Mouse (Mus musculus): ENCODE data around the gene Man1c1.

The Man1c1 gene

GRCm38 (mm10) chr4:134703835-134704546, at the start of gene Man1c1:
Gene Man1c1, minus strand, starts transcription at chr4:134704290.
- CTCF ChIA-PET, result interaction anchor here (0.7 kb wide), 1 partner anchor 133 kb away, joined by 4 read pairs; no protein-coding TSS in a partner anchor

- CTCF ChIA-PET, result no interaction called here
These were observed 49.6 kb upstream of the Man1c1 start for GRCm38 (mm10) chr4:134753516-134754261.

GRCm38 (mm10) chr4:134752911-134753426, 48.9 kb upstream of the Man1c1 start:
- CTCF ChIA-PET, result interaction anchor here (1.0 kb wide), 1 partner anchor 16 kb away, joined by 3 read pairs; no protein-coding TSS in a partner anchor

GRCm38 (mm10) chr4:134751682-134752380, 47.7 kb upstream of the Man1c1 start:
- CTCF ChIA-PET, result interaction anchor here (1.0 kb wide), 1 partner anchor 17 kb away, joined by 3 read pairs; no protein-coding TSS in a partner anchor

GRCm38 (mm10) chr4:134750825-134751224, 46.7 kb upstream of the Man1c1 start:
- CTCF ChIA-PET, result interaction anchor here (0.7 kb wide), 1 partner anchor 182 kb away, joined by 7 read pairs; no protein-coding TSS in a partner anchor

GRCm38 (mm10) chr4:134750263-134750662, 46.2 kb upstream of the Man1c1 start:
- CTCF ChIA-PET, result interaction anchor here (0.7 to 0.8 kb wide), 2 partner anchors 17 to 182 kb away, joined by 3 to 7 read pairs; partner anchors contain the start of gene Ldlrap1

- CTCF ChIA-PET, result interaction anchor here (0.8 to 1.0 kb wide), 2 partner anchors 18 to 44 kb away, joined by 3 to 5 read pairs; partner anchors contain the start of gene Ldlrap1
These were observed 45.4 kb upstream of the Man1c1 start for GRCm38 (mm10) chr4:134749301-134750030.

- CTCF ChIA-PET, result interaction anchor here (0.6 kb wide), 1 partner anchor 16 kb away, joined by 3 read pairs; no protein-coding TSS in a partner anchor
These were observed 42.0 kb upstream of the Man1c1 start for GRCm38 (mm10) chr4:134745900-134746661.

- CTCF ChIA-PET, result interaction anchor here (0.6 kb wide), 2 partner anchors 21 to 133 kb away, joined by 4 to 8 read pairs; no protein-coding TSS in a partner anchor
These were observed 40.0 kb upstream of the Man1c1 start for GRCm38 (mm10) chr4:134743881-134744633.

- CTCF ChIA-PET, result interaction anchor here (0.5 kb wide), 1 partner anchor 211 kb away, joined by 3 read pairs; no protein-coding TSS in a partner anchor
These were observed 37.9 kb upstream of the Man1c1 start for GRCm38 (mm10) chr4:134741949-134742348.

- CTCF ChIA-PET, result no interaction called here
These were observed 36.1 kb upstream of the Man1c1 start for GRCm38 (mm10) chr4:134740186-134740585.

- CTCF ChIA-PET, result interaction anchor here (0.7 kb wide), 1 partner anchor 1381 kb away, joined by 18 read pairs; no protein-coding TSS in a partner anchor
These were observed 35.4 kb upstream of the Man1c1 start for GRCm38 (mm10) chr4:134739530-134739929.

- CTCF ChIA-PET, result interaction anchor here (0.6 kb wide), 1 partner anchor 618 kb away, joined by 7 read pairs; no protein-coding TSS in a partner anchor
These were observed 33.3 kb upstream of the Man1c1 start for GRCm38 (mm10) chr4:134737365-134737910.

GRCm38 (mm10) chr4:134736147-134736546, 32.1 kb upstream of the Man1c1 start:
- CTCF ChIA-PET, result interaction anchor here (0.6 kb wide), 1 partner anchor 62 kb away, joined by 3 read pairs; no protein-coding TSS in a partner anchor

GRCm38 (mm10) chr4:134734629-134735081, 30.6 kb upstream of the Man1c1 start:
- CTCF ChIA-PET, result interaction anchor here (0.7 kb wide), 1 partner anchor 236 kb away, joined by 3 read pairs; no protein-coding TSS in a partner anchor

GRCm38 (mm10) chr4:134734038-134734628, 30.0 kb upstream of the Man1c1 start:
- CTCF ChIA-PET, result no interaction called here

GRCm38 (mm10) chr4:134733371-134733770, 29.3 kb upstream of the Man1c1 start:
- CTCF ChIA-PET, result no interaction called here

GRCm38 (mm10) chr4:134730106-134730505, 26.0 kb upstream of the Man1c1 start:
- CTCF ChIA-PET, result no interaction called here

Measured in spleen, embryonic (tissue).